Mouse (Mus musculus): ENCODE measurements around the gene Mbl1.

GRCm38 (mm10) chr14:41167278-41167677 is 16.0 kb downstream of the Mbl1 start:
- TF ChIP-seq CTCF (IDR thresholded peaks at IDR 0.05 in 2 of 3, conservative IDR thresholded peaks at IDR 0.05 in 1 of 3; ENCODE audit: control insufficient read depth in 1 of 3, insufficient read depth in 1 of 3, low read depth in 2 of 3, low read length in 3 of 3, poor library complexity in 1 of 3, severe bottlenecking in 1 of 3) = no peak
- no peak for TF ChIP-seq POLR2A (IDR thresholded peaks at IDR 0.05; ENCODE audit: control insufficient read depth in 1 of 2, insufficient read depth in 1 of 2, low read depth in 1 of 2, low read length in 2 of 2, poor library complexity in 1 of 2)
- no peak for TF ChIP-seq EP300 (IDR thresholded peaks at IDR 0.05; ENCODE audit: low read depth in 1 of 2, low read length in 2 of 2)
- no peak for TF ChIP-seq GABPA (IDR thresholded peaks at IDR 0.05; ENCODE audit: low read depth, low read length)
- TF ChIP-seq TAL1 (IDR thresholded peaks at IDR 0.05; ENCODE audit: low read length) = no peak
- no peak for TF ChIP-seq SIN3A (IDR thresholded peaks at IDR 0.05; ENCODE audit: low read length)
- TF ChIP-seq POLR2AphosphoS5 (IDR thresholded peaks at IDR 0.05; ENCODE audit: borderline replicate concordance, low read depth, low read length) = no peak
- TF ChIP-seq E2F4 (IDR thresholded peaks at IDR 0.05; ENCODE audit: borderline replicate concordance, low read depth, low read length) = no peak
- no peak for TF ChIP-seq MYC (IDR thresholded peaks at IDR 0.05; ENCODE audit: low read depth, low read length)
